Mouse (Mus musculus): Measurements from ENCODE around the gene Ddx47.

The Ddx47 gene

GRCm38 (mm10) chr6:135011734-135012116, 313 bp downstream of the Ddx47 start:
- no peak for DNase-seq

- DNase-seq = no peak
These were observed 5.8 kb downstream of the Ddx47 start for GRCm38 (mm10) chr6:135017211-135017610.

GRCm38 (mm10) chr6:135019564-135019963, 8.2 kb downstream of the Ddx47 start:
- no peak for DNase-seq

- DNase-seq = no peak
These were observed 10.2 kb downstream of the Ddx47 start for GRCm38 (mm10) chr6:135021633-135022032.

- DNase-seq = no peak
These were observed 12.0 kb downstream of the Ddx47 start for GRCm38 (mm10) chr6:135023379-135023778.

- no peak for DNase-seq
These were observed 13.5 kb downstream of the Ddx47 start for GRCm38 (mm10) chr6:135024781-135025420.

- peak; percentile 56 for DNase-seq
These were observed 14.8 kb downstream of the Ddx47 start for GRCm38 (mm10) chr6:135026232-135026631.

GRCm38 (mm10) chr6:135026755-135027154, 15.3 kb downstream of the Ddx47 start:
- no peak for DNase-seq

GRCm38 (mm10) chr6:135029246-135029645, 17.8 kb downstream of the Ddx47 start:
- DNase-seq = no peak

- DNase-seq = no peak
These were observed 27.3 kb downstream of the Ddx47 start for GRCm38 (mm10) chr6:135038674-135039073.

GRCm38 (mm10) chr6:135040275-135040871, 29.0 kb downstream of the Ddx47 start:
- no peak for DNase-seq

GRCm38 (mm10) chr6:135041930-135042329, 30.5 kb downstream of the Ddx47 start:
- DNase-seq = no peak

- DNase-seq = no peak
These were observed 35.9 kb downstream of the Ddx47 start for GRCm38 (mm10) chr6:135047276-135047675.

- no peak for DNase-seq
These were observed 37.1 kb downstream of the Ddx47 start for GRCm38 (mm10) chr6:135048509-135048908.

GRCm38 (mm10) chr6:135048956-135049355, 37.5 kb downstream of the Ddx47 start:
- DNase-seq = no peak

- no peak for DNase-seq
These were observed 42.4 kb downstream of the Ddx47 start for GRCm38 (mm10) chr6:135053789-135054188.

GRCm38 (mm10) chr6:135055882-135056281, 44.5 kb downstream of the Ddx47 start:
- no peak for DNase-seq

GRCm38 (mm10) chr6:135060728-135061127, 49.3 kb downstream of the Ddx47 start:
- DNase-seq = no peak

GRCm38 (mm10) chr6:135064621-135065020, 53.2 kb downstream of the Ddx47 start:
- DNase-seq = no peak

GRCm38 (mm10) chr6:135065236-135065957, 54.0 kb downstream of the Ddx47 start, which contains the start of gene Gprc5a:
TSS of gene Gprc5a (plus strand) at chr6:135065651.
- peak; percentile 79 for DNase-seq

- DNase-seq = no peak
These were observed 55.5 kb downstream of the Ddx47 start for GRCm38 (mm10) chr6:135066795-135067445.

- no peak for DNase-seq
These were observed 56.8 kb downstream of the Ddx47 start for GRCm38 (mm10) chr6:135068221-135068620.

GRCm38 (mm10) chr6:135069856-135070255, 58.4 kb downstream of the Ddx47 start:
- no peak for DNase-seq

GRCm38 (mm10) chr6:135070347-135070746, 58.9 kb downstream of the Ddx47 start:
- no peak for DNase-seq
